Mouse (Mus musculus) frontal cortex, adult 2 months (tissue): ENCODE data around the gene Col6a2. TPM values are rescaled to one million over a fixed set of nuclear protein-coding genes. Genes with fewer than 3 reads are reported as not detected.

Experiments
- DNase-seq, 2 experiments: peaks; one replicate each; pipeline ENCODE4 v3.0.0; 2022; ENCODE audit warnings: low spot score in 1 of 2; ENCODE audit errors: extremely low spot score in 1 of 2
- polyA plus RNA-seq: library from polyadenylated mRNA; depleted of rRNA; stranded (reverse); fragments of >200 nt; gene quantifications from 2 replicates; pipeline ENCODE4 v1.2.3, GENCODE M21; 2012; rRNA removed

Gene Col6a2
- polyA plus RNA-seq, 1 experiment = 22.4 TPM

DNA sequence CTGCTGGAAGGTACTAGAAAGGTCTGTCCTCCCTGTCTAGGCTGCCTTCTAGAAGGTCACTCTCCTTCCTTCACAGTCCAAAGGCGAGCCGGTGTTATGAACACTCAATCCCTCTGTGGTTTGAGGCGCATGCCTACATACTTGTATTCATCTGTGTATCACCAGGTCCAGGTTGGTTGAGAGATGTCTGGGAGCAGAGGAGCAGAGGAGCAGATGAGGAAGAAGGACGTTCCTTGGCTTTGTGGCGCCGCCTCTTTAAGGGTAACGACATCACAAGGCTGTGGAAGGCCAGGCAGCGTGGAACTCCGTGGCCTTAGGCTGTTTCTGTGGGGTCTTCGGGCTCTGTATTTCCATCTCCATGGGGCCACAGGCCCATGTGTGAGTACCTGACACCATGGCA is 61.5 kb downstream of the Col6a2 start, which contains the start of gene Spatc1l:
Gene Spatc1l (plus strand): TSS at position 301 of the 400 bp plus-strand sequence.
- DNase-seq = no peak

DNA sequence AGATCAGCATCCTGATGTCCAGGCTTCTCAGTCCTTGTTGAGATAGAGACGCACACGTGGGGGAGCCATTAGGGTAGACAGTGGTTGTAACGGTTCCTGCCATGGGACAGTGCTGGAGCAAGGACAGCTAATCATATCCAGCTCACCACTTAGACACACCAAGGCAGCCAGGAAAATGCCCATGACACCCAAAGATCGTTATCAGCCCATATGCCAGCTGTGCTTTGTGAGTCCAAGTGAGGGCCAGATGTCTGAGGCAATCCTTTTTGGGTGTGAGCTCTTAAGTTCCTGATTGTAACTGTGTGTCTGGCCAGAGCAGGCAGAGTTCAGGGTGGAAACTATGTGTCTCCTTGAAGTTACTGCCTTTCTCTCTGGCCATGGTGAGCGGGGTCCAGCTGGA is 69.4 kb downstream of the Col6a2 start:
- no peak for DNase-seq

DNA sequence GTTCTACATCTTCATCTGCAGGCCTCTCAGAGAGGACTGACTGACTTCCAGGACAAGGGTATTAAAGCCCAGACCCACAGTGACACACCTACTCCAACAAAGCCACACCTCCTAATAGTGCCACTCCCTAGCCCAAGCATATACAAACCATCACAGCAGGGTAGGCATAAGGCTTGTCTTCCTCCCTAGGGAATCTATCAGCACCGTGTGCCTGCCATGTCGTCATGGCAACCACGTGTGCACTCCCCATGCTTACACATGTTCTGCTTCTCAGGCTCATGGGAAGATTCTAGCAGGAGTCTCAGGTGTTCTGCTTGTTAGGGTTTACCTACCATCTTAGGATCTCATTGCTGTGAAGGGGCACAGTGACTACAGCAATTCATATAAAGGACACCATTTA is 71.9 kb downstream of the Col6a2 start:
- DNase-seq = no peak

DNA sequence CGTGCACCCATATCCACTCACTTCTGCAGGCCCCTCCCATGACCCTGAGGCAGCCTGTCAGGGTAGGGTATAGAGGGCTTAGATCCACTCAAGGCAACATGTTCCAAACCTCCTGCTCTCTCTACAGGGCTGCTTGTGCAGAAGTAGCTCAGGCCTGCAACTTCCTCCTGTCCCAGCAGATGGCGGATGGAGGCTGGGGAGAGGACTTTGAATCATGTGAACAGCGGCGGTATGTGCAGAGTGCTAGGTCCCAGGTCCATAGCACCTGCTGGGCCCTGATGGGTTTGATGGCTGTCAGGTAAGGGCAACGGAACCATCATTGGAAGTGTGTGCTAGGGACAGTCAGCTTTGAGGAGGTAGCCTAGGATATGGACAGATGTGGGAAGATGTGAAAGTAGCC is 73.0 kb downstream of the Col6a2 start:
- peak in 1 of 2 experiments; percentile 20 for DNase-seq

DNA sequence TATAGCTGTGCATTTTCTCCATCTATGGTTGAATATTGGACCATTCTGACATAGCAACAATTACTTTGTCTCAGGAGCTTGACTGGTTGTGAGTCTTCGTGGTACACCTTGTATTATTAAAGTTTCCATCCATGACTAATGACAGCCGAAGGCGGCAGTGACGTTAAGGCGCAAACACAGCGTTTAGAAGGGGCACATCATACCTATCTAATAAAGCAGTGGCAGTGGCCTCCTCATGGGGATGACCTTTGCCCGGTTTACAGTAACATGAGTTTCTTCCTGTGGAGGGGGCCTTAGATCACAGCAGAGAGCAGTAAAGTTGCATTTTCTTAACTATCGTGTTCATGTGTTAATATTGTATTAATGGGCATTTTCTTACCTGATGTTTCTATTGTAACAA is 75.2 kb downstream of the Col6a2 start:
- DNase-seq = no peak

DNA sequence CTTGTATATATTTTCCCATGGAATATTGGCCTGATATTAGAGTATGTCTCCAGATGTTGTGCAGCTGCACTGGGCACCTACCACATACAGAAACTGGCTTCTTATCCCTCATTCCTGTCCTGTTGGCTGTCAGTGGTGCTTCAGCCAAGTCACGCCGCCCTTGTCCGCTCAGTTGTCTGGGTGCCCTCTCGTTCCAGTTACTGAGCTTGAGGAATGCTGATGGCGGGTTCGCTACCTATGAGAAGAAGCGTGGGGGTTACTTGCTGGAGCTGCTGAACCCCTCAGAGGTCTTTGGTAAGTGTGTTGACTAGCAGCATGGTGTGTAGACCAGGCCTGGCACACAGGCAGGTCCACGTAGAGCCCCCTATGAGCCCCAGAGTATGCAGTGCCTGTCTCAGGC is 76.9 kb downstream of the Col6a2 start:
- DNase-seq = no peak

Other genes starting within 250 kb of the Col6a2 start
- not detected in 2 replicates for gene AC141477.1, start 183.2 kb downstream of the Col6a2 start, polyA plus RNA-seq
- gene Pcnt, start 180.8 kb downstream of the Col6a2 start, polyA plus RNA-seq = 22.8 and 24.3 TPM in 2 replicates
- not detected in 2 replicates for gene 2610028H24Rik, start 174.5 kb downstream of the Col6a2 start, polyA plus RNA-seq
- gene Mcm3ap, start 154.7 kb downstream of the Col6a2 start, polyA plus RNA-seq = 49.5 and 51.7 TPM in 2 replicates
- gene Ybey, start 154.5 kb downstream of the Col6a2 start, polyA plus RNA-seq = 3.0 and 3.6 TPM in 2 replicates
- 27.3 and 29.2 TPM in 2 replicates for gene Lss, start 92.0 kb downstream of the Col6a2 start, polyA plus RNA-seq
- 0.44 and 0.46 TPM in 2 replicates for gene Spatc1l, start 61.4 kb downstream of the Col6a2 start, polyA plus RNA-seq
- gene Ftcd, start 48.0 kb downstream of the Col6a2 start, polyA plus RNA-seq = 0.02 TPM in 1 of 2 replicates, not detected in the other
- 169 and 240 TPM in 2 replicates for gene Col6a1, start 102.5 kb upstream of the Col6a2 start, polyA plus RNA-seq